Mouse (Mus musculus) cortical plate, adult 2 months (tissue): ENCODE data around the gene Rora.

Source experiments
- CTCF ChIP-seq: fragments of 200-500 bp; IDR thresholded peaks from 2 replicates; pipeline ENCODE4 v1.5.1; 2011; ENCODE audit warnings: mild to moderate bottlenecking, control low read depth, low read length; ENCODE audit not compliant: insufficient read depth; ENCODE audit errors: extremely low read depth
- POLR2A ChIP-seq: fragments of 200-500 bp; IDR thresholded peaks from 2 replicates; pipeline ENCODE4 v1.6.1; 2011; ENCODE audit warnings: mild to moderate bottlenecking, low read length, control low read depth; ENCODE audit not compliant: insufficient read depth; ENCODE audit errors: extremely low read depth

DNA sequence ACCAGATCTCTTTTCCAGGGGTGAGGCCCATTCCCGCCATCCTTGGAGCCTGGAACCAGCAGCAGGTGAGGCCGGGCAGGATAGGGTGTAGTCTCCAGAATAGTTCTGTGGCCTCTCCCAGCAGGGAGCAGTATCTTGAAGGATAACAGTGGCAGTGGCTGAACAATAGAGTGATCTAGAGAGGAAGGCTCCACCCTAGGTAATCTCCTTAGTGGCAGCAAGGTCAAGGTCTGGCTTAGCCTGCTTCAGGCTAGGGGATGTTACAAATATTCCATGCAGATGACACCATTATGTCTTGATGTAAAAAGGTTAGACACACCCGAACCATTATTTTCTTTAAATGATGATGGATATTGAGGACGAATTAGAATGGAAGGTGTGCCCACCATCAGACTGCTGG, 144.6 kb downstream of the Rora start:
- TF ChIP-seq CTCF: no peak
- no peak for TF ChIP-seq POLR2A
